Mouse (Mus musculus) frontal cortex, adult (tissue): Measurements from ENCODE around the gene 4930412O13Rik.

Source experiments
- ATAC-seq: cut with Nextera tagmentation; 2 replicates; pipeline ENCODE4 v1.9.2; 2017; ENCODE audit warnings: mild to moderate bottlenecking, moderate library complexity, mixed read lengths; ENCODE audit not compliant: low TSS enrichment

4930412O13Rik gene

GRCm38 (mm10) chr2:9881051-9881591 is at the start of gene 4930412O13Rik:
TSS of gene 4930412O13Rik (plus strand) at chr2:9881252.
- no peak for ATAC-seq

- ATAC-seq: no peak
Measured at GRCm38 (mm10) chr2:9833712-9834111, 47.3 kb upstream of the 4930412O13Rik start.

GRCm38 (mm10) chr2:9835195-9835594 is 45.9 kb upstream of the 4930412O13Rik start:
- no peak for ATAC-seq

- no peak for ATAC-seq
Measured at GRCm38 (mm10) chr2:9852851-9853576, 28.0 kb upstream of the 4930412O13Rik start.

- no peak for ATAC-seq
Measured at GRCm38 (mm10) chr2:9855861-9856260, 25.2 kb upstream of the 4930412O13Rik start.

GRCm38 (mm10) chr2:9860698-9861097 is 20.4 kb upstream of the 4930412O13Rik start:
- no peak for ATAC-seq

GRCm38 (mm10) chr2:9867092-9867825 is 13.8 kb upstream of the 4930412O13Rik start:
- no peak for ATAC-seq

- no peak for ATAC-seq
Measured at GRCm38 (mm10) chr2:9871141-9871716, 9.8 kb upstream of the 4930412O13Rik start.

- ATAC-seq: no peak
Measured at GRCm38 (mm10) chr2:9871798-9872197, 9.3 kb upstream of the 4930412O13Rik start.

GRCm38 (mm10) chr2:9872682-9873081 is 8.4 kb upstream of the 4930412O13Rik start:
- ATAC-seq: no peak

- ATAC-seq: no peak
Measured at GRCm38 (mm10) chr2:9873757-9874156, 7.3 kb upstream of the 4930412O13Rik start.

- ATAC-seq: no peak
Measured at GRCm38 (mm10) chr2:9874467-9875219, 6.4 kb upstream of the 4930412O13Rik start.

- no peak for ATAC-seq
Measured at GRCm38 (mm10) chr2:9875220-9875619, 5.8 kb upstream of the 4930412O13Rik start.

- no peak for ATAC-seq
Measured at GRCm38 (mm10) chr2:9875676-9876357, 5.2 kb upstream of the 4930412O13Rik start.

GRCm38 (mm10) chr2:9876621-9877325 is 4.3 kb upstream of the 4930412O13Rik start:
- no peak for ATAC-seq

GRCm38 (mm10) chr2:9877326-9877690 is 3.7 kb upstream of the 4930412O13Rik start:
- no peak for ATAC-seq

- ATAC-seq: no peak
Measured at GRCm38 (mm10) chr2:9877966-9878563, 3.0 kb upstream of the 4930412O13Rik start.

- no peak for ATAC-seq
Measured at GRCm38 (mm10) chr2:9878564-9879081, 2.4 kb upstream of the 4930412O13Rik start.

GRCm38 (mm10) chr2:9879092-9879491 is 2.0 kb upstream of the 4930412O13Rik start:
- ATAC-seq: no peak

GRCm38 (mm10) chr2:9879493-9879892 is 1.6 kb upstream of the 4930412O13Rik start:
- peak; percentile 38; the same call in 1 of the 2 replicates for ATAC-seq
